Mouse (Mus musculus): ENCODE measurements around the gene Ppm1l. TPM values are rescaled to one million over a fixed set of nuclear protein-coding genes. Genes with fewer than 3 reads are reported as not detected.

The Ppm1l gene
- total and polyA plus RNA-seq, 3 experiments: not detected

DNA sequence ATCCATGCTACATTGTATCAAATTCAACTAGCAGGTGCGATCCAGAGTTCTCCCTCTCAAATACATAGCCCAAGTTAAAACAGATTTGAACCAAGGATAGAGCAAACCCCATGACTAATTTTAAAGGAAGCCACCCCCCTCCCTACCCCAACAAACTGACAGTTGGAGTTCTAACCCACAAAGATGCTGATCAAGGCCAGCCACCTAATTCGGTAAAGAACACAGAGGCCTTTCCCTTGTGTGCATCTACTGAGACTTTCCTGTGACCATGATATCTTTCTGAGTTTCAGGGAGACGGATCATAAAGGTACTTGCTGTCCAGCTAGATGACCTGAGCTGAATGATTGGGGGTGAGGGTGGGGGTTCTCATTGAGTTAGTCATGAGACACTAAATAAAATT, 168.7 kb downstream of the Ppm1l start:
- no peaks in the 10 kb centered on the region for H3K4me1 ChIP-seq (ENCODE audit: control insufficient read depth in 1 of 2, insufficient read depth in 2 of 2, low read length in 2 of 2)

DNA sequence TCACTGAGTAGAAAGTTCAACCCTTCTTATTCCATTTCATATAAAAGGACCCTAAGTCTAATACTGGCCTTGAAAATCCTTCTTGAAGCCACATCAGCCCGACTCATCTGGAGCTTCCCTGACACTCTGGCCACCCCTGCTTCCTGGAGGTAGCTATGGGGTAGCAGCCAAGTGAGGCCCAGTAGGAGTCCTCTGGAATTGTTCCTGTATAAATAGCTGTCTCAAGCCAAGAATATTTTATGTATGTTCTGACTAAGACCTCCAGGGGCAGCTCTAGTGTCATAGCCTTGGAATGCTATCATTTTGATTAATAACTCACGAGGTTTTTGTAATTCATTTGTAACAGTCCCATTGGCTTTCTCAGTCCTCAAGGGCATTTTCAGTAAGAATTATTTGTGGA, 169.1 kb downstream of the Ppm1l start:
- no peak for DNase-seq (ENCODE audit: low read depth, low spot score)

More for the DNA sequence above, 168.7 kb downstream of the Ppm1l start:
- no peak for DNase-seq (ENCODE audit: low read depth, low spot score)
- no peak for TF ChIP-seq EP300 (IDR thresholded peaks at IDR 0.05; ENCODE audit: low read depth in 1 of 2, low read length in 2 of 2)
- TF ChIP-seq E2F4 (IDR thresholded peaks at IDR 0.05; ENCODE audit: borderline replicate concordance, low read depth, low read length): no peak
- TF ChIP-seq POLR2AphosphoS2 (IDR thresholded peaks at IDR 0.05; ENCODE audit: low read length): no peak
- TF ChIP-seq ZMIZ1 (IDR thresholded peaks at IDR 0.05; ENCODE audit: low read depth, low read length): no peak
- TF ChIP-seq SIN3A (IDR thresholded peaks at IDR 0.05; ENCODE audit: low read length): no peak
- no peak for TF ChIP-seq MXI1 (IDR thresholded peaks at IDR 0.05; ENCODE audit: low read depth, low read length)
- TF ChIP-seq UBTF (IDR thresholded peaks at IDR 0.05; ENCODE audit: borderline replicate concordance, insufficient read depth, low read depth, low read length): no peak
- TF ChIP-seq NELFE (IDR thresholded peaks at IDR 0.05; ENCODE audit: low read depth, low read length): no peak
- no peak for TF ChIP-seq GABPA (IDR thresholded peaks at IDR 0.05; ENCODE audit: low read depth, low read length)
- TF ChIP-seq MAZ (IDR thresholded peaks at IDR 0.05; ENCODE audit: low read depth, low read length): no peak
- TF ChIP-seq USF2 (IDR thresholded peaks at IDR 0.05; ENCODE audit: borderline replicate concordance in 1 of 2, insufficient read depth in 1 of 2, low read depth in 1 of 2, low read length in 2 of 2): no peak
- TF ChIP-seq JUND (IDR thresholded peaks at IDR 0.05; ENCODE audit: low read depth, low read length): no peak
- TF ChIP-seq SMC3 (IDR thresholded peaks at IDR 0.05; ENCODE audit: low read depth, low read length): no peak
- TF ChIP-seq MAX (IDR thresholded peaks at IDR 0.05; ENCODE audit: low read length): no peak
- no peak for TF ChIP-seq MYB (IDR thresholded peaks at IDR 0.05; ENCODE audit: low read depth, low read length)
- TF ChIP-seq POLR2AphosphoS5 (IDR thresholded peaks at IDR 0.05; ENCODE audit: borderline replicate concordance, low read depth, low read length): no peak
- TF ChIP-seq GATA1 (IDR thresholded peaks at IDR 0.05; ENCODE audit: low read depth, low read length): no peak
- no peak for TF ChIP-seq CTCF (IDR thresholded peaks at IDR 0.05 in 2 of 3, conservative IDR thresholded peaks at IDR 0.05 in 1 of 3; ENCODE audit: control insufficient read depth in 1 of 3, insufficient read depth in 1 of 3, low read depth in 2 of 3, low read length in 3 of 3, poor library complexity in 1 of 3, severe bottlenecking in 1 of 3)
- H3K36me3 ChIP-seq (ENCODE audit: control insufficient read depth in 1 of 2, insufficient read depth in 2 of 2, low read length in 2 of 2): no peaks in the 10 kb centered on the region
- H3K9ac ChIP-seq (ENCODE audit: control insufficient read depth, low read depth, low read length, poor library complexity, severe bottlenecking): no peak overlapping the region
- H3K27ac ChIP-seq (ENCODE audit: control insufficient read depth, low read depth, low read length): no peak overlapping the region
- H3K27me3 ChIP-seq (ENCODE audit: control insufficient read depth in 1 of 2, insufficient read depth in 2 of 2, low read length in 2 of 2): no peaks in the 10 kb centered on the region
- H3K79me2 ChIP-seq (ENCODE audit: control insufficient read depth, insufficient read depth, low read length, poor library complexity): no peaks in the 10 kb centered on the region
- no peak overlapping the region for H3K4me3 ChIP-seq (ENCODE audit: control insufficient read depth in 1 of 2, insufficient read depth in 1 of 2, low read depth in 2 of 2, low read length in 2 of 2)
- H3K9me3 ChIP-seq (replicated peaks; ENCODE audit: insufficient read depth, low read length): no peaks in the 10 kb centered on the region

More for the DNA sequence above, 169.1 kb downstream of the Ppm1l start:
- TF ChIP-seq GABPA (IDR thresholded peaks at IDR 0.05; ENCODE audit: low read depth, low read length): no peak
- no peak for TF ChIP-seq BHLHE40 (IDR thresholded peaks at IDR 0.05; ENCODE audit: borderline replicate concordance, low read depth, low read length)
- TF ChIP-seq UBTF (IDR thresholded peaks at IDR 0.05; ENCODE audit: borderline replicate concordance, insufficient read depth, low read depth, low read length): no peak
- TF ChIP-seq POLR2A (IDR thresholded peaks at IDR 0.05; ENCODE audit: control insufficient read depth in 1 of 2, insufficient read depth in 1 of 2, low read depth in 1 of 2, low read length in 2 of 2, poor library complexity in 1 of 2): no peak
- no peak for TF ChIP-seq ZMIZ1 (IDR thresholded peaks at IDR 0.05; ENCODE audit: low read depth, low read length)
- TF ChIP-seq CHD1 (IDR thresholded peaks at IDR 0.05; ENCODE audit: low read depth, low read length): no peak
- TF ChIP-seq RAD21 (IDR thresholded peaks at IDR 0.05; ENCODE audit: low read depth, low read length): no peak
- TF ChIP-seq POLR2AphosphoS2 (IDR thresholded peaks at IDR 0.05; ENCODE audit: low read length): no peak
- TF ChIP-seq MAZ (IDR thresholded peaks at IDR 0.05; ENCODE audit: low read depth, low read length): no peak
- TF ChIP-seq CHD2 (IDR thresholded peaks at IDR 0.05; ENCODE audit: low read length): no peak
- no peak for TF ChIP-seq EP300 (IDR thresholded peaks at IDR 0.05; ENCODE audit: low read depth in 1 of 2, low read length in 2 of 2)
- no peak for TF ChIP-seq USF1 (IDR thresholded peaks at IDR 0.05; ENCODE audit: low read depth, low read length)
- Histone ChIP-seq H3K9me3 (replicated peaks; ENCODE audit: insufficient read depth, low read length) (no peaks in the 10 kb centered on the region), H3K4me1 (ENCODE audit: control insufficient read depth in 1 of 2, insufficient read depth in 2 of 2, low read length in 2 of 2) (no peaks in the 10 kb centered on the region), H3K79me2 (ENCODE audit: control insufficient read depth, insufficient read depth, low read length, poor library complexity) (no peaks in the 10 kb centered on the region), H3K27me3 (ENCODE audit: control insufficient read depth in 1 of 2, insufficient read depth in 2 of 2, low read length in 2 of 2) (no peaks in the 10 kb centered on the region), H3K27ac (ENCODE audit: control insufficient read depth, low read depth, low read length) (no peak overlapping the region), H3K9ac (ENCODE audit: control insufficient read depth, low read depth, low read length, poor library complexity, severe bottlenecking) (no peak overlapping the region), H3K4me3 (ENCODE audit: control insufficient read depth in 1 of 2, insufficient read depth in 1 of 2, low read depth in 2 of 2, low read length in 2 of 2) (no peak overlapping the region), H3K36me3 (ENCODE audit: control insufficient read depth in 1 of 2, insufficient read depth in 2 of 2, low read length in 2 of 2) (no peaks in the 10 kb centered on the region)
